Mouse (Mus musculus) forebrain, embryonic 13.5 days (tissue): ENCODE results near the gene Syngr3. TPM values are rescaled to one million over a fixed set of nuclear protein-coding genes. Genes with fewer than 3 reads are reported as not detected.
"Not testable (repeated sequence)": the region's sequence is repeated elsewhere in the genome, so short reads cannot be mapped to it uniquely, and the experiment has no call there.

ENCODE experiments used
- ATAC-seq: fragments of 200-750 bp; cut with Nextera tagmentation; 2 replicates; pipeline ENCODE4 v1.8.0; 2017
- H3K27ac ChIP-seq: fragments of 300-500 bp; sonication (generic); 2 replicates; pipeline ENCODE4 v1.5.1; 2015; ENCODE audit warnings: inconsistent platforms, mild to moderate bottlenecking, moderate library complexity
- H3K27me3 ChIP-seq: fragments of 300-500 bp; sonication (generic); 2 replicates; pipeline ENCODE4 v1.6.1; 2015; ENCODE audit warnings: mild to moderate bottlenecking, inconsistent platforms
- H3K36me3 ChIP-seq: fragments of 300-500 bp; sonication (generic); 2 replicates; pipeline ENCODE4 v1.6.1; 2015; ENCODE audit warnings: mild to moderate bottlenecking, inconsistent platforms; ENCODE audit not compliant: poor library complexity, severe bottlenecking
- H3K4me1 ChIP-seq: fragments of 300-500 bp; sonication (generic); 2 replicates; pipeline ENCODE4 v1.6.1; 2015; ENCODE audit warnings: inconsistent platforms
- H3K4me2 ChIP-seq: fragments of 300-500 bp; sonication (generic); 2 replicates; pipeline ENCODE4 v1.6.1; 2015; ENCODE audit warnings: inconsistent platforms, mild to moderate bottlenecking, moderate library complexity
- H3K4me3 ChIP-seq: fragments of 300-500 bp; sonication (generic); 2 replicates; pipeline ENCODE4 v1.5.1; 2015; ENCODE audit warnings: mild to moderate bottlenecking, inconsistent platforms
- H3K9ac ChIP-seq: fragments of 300-500 bp; sonication (generic); 2 replicates; pipeline ENCODE4 v1.6.1; 2015; ENCODE audit warnings: mild to moderate bottlenecking, inconsistent platforms
- H3K9me3 ChIP-seq: fragments of 300-500 bp; sonication (generic); replicated peaks from 2 replicates; pipeline ENCODE4 v1.6.1; 2016; ENCODE audit warnings: inconsistent platforms
- WGBS: fragments of 180-500 bp; shearing (Covaris S2); methylation state at CpG from one replicate; pipeline ENCODE4 v1.1.7; 2015; 5-methylcytosine and 5-hydroxymethylcytosine counted together
- polyA plus RNA-seq: library from polyadenylated mRNA; unstranded; fragments of >200 nt; fragmentation: Nextera tagmentation; extraction: Ambion mirVana; gene quantifications from 2 replicates; pipeline ENCODE4 v1.2.1, GENCODE M21; 2015

The Syngr3 gene
- polyA plus RNA-seq, 1 experiment from 2014 or later: 61.0 TPM

DNA sequence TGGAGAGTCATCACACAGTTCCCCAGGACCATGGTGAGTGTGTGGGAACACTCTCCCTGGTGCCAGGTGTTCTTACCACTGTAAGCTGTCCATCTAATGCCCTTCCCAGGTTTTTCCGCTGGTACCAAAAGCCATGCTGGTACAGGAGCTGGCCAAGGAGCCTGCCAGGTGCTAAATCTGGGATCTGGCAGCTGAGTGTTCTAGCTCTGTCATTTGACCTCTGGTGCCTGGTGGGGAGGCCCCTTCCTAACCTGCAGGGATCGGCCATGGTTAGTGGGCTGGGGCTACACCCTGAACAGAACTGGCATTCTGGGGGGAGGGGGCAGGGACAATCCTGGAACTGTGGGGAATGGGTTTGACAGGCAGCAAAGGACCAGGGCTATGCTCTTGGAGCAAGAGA lies 37.9 kb upstream of the Syngr3 start, which contains the start of gene Rpl3l:
Gene Rpl3l, plus strand, starts transcription at position 203 of the 400 bp plus-strand sequence.
- Histone ChIP-seq H3K36me3 (peaks cover 1% of the 10 kb centered on the region; the same call in 1 of the 2 replicates), H3K4me3 (no peak within 1 kb of the TSS), H3K4me2 (no peak within 1 kb of the TSS), H3K27me3 (peaks cover 10% of the 10 kb centered on the region), H3K9ac (peak within 1 kb of the TSS; percentile 13; the same call in 1 of the 2 replicates), H3K4me1 (peaks cover 15% of the 10 kb centered on the region), H3K27ac (no peak within 1 kb of the TSS), H3K9me3 (no peaks in the 10 kb centered on the region)
- ATAC-seq: no peak
- 68% methylated on average over 2 of the region's 2 CpGs for WGBS

DNA sequence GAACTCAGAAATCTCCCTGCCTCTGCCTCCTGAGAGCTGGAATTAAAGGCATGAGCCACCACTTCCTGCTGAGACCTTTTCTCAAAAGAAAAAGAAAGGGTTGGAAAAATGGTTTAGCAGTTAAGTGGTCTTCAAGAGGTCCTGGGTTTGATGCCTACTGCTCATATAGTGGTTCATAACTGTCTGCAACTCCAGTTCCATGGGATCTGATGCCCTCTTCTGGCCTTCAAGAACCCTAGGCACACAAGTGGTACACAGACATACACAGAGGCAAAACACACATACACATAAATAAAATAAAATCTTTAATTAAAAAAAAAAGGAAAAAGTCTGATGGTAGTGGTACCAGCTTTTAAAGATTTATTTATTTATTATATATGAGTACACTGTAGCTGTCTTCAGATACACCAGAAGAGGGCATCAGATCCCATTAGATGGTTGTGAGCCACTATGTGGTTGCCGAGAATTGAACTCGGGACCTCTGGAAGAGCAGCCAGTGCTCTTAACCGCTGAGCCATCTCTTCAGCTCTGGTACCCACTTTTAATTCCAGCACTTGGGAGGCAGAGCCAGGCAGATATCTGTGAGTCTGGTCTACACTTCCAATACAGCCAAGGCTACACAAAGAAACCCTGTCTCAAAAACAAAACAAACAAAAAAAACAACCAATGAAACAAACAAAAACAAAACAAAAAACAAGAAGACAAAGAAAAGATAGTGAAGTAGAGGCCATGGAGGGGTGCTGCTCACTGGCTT lies 36.1 kb upstream of the Syngr3 start:
- no peak overlapping the region for H3K4me3 ChIP-seq
- H3K4me2 ChIP-seq: no peak overlapping the region
- H3K9me3 ChIP-seq: no peaks in the 10 kb centered on the region
- no peak overlapping the region for H3K9ac ChIP-seq
- WGBS: 80% methylated on average over 3 of the region's 3 CpGs
- no peak overlapping the region for H3K27ac ChIP-seq
- ATAC-seq: no peak
- H3K36me3 ChIP-seq: peaks cover 17% of the 10 kb centered on the region
- H3K27me3 ChIP-seq: peaks cover 10% of the 10 kb centered on the region
- H3K4me1 ChIP-seq: peaks cover 31% of the 10 kb centered on the region

DNA sequence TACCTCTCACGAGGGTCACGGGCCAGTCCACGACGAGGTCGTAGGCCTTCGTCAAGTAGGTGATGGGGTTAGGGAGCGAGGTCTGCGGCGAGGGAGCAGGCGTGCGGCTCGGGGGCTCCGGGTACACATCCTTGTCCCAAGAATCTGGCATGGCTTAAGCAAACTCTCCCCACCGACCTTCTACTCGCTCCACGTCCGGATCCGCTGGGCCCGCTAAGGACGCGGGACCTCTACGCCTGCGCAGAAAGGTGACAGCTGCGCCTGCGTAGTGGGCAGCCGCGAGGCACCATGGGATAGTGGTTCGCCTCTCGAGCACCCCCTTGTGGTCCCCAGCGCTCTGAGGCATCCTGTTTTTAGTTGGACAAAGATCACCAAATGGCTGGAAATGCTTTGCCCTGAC lies 34.4 kb upstream of the Syngr3 start, which contains the start of gene Ndufb10:
Gene Ndufb10, minus strand, starts transcription at position 295 of the 400 bp plus-strand sequence.
- Histone ChIP-seq H3K9me3 (no peaks in the 10 kb centered on the region), H3K4me1 (peaks cover 31% of the 10 kb centered on the region), H3K4me3 (peak within 1 kb of the TSS; percentile 82), H3K4me2 (peak within 1 kb of the TSS; percentile 94), H3K27me3 (peaks cover 10% of the 10 kb centered on the region), H3K9ac (peak within 1 kb of the TSS; percentile 96), H3K27ac (peak within 1 kb of the TSS; percentile 65), H3K36me3 (peaks cover 17% of the 10 kb centered on the region)
- under 1% methylated on average over 30 of the region's 30 CpGs for WGBS
- ATAC-seq: peak; percentile 74

DNA sequence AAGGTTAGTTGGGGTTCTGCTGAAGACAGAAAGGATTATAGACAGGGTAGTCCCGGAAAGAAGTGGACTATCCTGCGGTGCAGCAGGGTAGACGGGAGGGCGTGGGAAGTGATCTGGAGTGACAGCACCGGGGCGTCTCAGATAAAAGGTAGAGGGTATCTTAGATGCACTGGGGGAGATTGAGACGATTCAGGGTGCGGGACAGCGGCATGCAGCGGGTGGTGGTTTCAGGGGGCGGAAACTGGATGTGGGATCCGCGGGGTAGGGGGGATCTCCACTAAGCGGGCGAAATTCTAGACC lies 34.1 kb upstream of the Syngr3 start:
- Histone ChIP-seq H3K9ac (peak overlapping the region; percentile 96), H3K36me3 (peaks cover 17% of the 10 kb centered on the region), H3K4me3 (peak overlapping the region; percentile 82), H3K27me3 (peaks cover 10% of the 10 kb centered on the region), H3K4me1 (peaks cover 35% of the 10 kb centered on the region), H3K27ac (peak overlapping the region; percentile 65; the same call in 1 of the 2 replicates), H3K9me3 (no peaks in the 10 kb centered on the region), H3K4me2 (peak overlapping the region; percentile 94)
- peak; percentile 1; the same call in 1 of the 2 replicates for ATAC-seq
- WGBS: under 1% methylated on average over 15 of the region's 15 CpGs

DNA sequence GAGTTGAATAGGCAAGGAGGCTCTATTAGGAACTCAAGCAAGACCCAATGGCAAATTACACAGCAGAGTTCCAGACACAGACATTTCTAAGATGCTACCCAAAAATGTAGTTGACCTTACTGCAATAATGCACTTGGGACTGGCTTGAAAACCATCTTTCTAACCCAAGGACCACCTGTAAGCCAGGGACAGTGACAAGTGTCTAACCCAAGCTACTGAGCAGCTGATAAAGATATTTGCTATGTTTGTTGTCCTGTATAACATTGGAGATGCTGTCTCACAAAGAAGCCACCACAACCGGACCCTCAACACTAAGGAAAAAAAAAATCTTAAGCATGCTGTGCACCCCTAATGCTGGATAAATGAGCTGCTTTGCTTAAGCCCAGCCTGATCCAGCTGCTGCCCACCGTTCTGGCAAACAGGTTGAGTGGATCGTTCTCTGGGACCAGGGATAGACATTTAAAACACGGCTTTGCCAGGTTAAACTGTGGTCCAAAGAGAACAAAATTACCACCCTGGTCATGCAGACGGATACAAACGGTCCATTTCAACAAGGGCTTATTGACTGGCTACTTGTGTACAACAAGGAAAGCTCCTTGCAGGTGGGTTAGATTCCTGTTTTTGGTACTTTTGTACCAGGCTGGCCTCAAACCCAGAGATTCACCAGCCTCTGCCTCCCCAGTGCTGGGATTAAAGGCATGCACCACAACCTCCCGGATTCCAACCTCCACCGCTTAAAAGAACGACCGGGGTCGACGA lies 33.5 kb upstream of the Syngr3 start:
- H3K4me2 ChIP-seq: peak overlapping the region; percentile 94
- H3K27ac ChIP-seq: 0 out of 2 replicates have a peak overlapping the region, but pooled peaks have one; percentile 65
- no peak for ATAC-seq
- 3% methylated on average over 12 of the region's 12 CpGs for WGBS
- peaks cover 10% of the 10 kb centered on the region for H3K27me3 ChIP-seq
- H3K4me3 ChIP-seq: peak overlapping the region; percentile 82
- H3K36me3 ChIP-seq: peaks cover 17% of the 10 kb centered on the region
- peak overlapping the region; percentile 96 for H3K9ac ChIP-seq
- peaks cover 39% of the 10 kb centered on the region for H3K4me1 ChIP-seq
- no peaks in the 10 kb centered on the region for H3K9me3 ChIP-seq

DNA sequence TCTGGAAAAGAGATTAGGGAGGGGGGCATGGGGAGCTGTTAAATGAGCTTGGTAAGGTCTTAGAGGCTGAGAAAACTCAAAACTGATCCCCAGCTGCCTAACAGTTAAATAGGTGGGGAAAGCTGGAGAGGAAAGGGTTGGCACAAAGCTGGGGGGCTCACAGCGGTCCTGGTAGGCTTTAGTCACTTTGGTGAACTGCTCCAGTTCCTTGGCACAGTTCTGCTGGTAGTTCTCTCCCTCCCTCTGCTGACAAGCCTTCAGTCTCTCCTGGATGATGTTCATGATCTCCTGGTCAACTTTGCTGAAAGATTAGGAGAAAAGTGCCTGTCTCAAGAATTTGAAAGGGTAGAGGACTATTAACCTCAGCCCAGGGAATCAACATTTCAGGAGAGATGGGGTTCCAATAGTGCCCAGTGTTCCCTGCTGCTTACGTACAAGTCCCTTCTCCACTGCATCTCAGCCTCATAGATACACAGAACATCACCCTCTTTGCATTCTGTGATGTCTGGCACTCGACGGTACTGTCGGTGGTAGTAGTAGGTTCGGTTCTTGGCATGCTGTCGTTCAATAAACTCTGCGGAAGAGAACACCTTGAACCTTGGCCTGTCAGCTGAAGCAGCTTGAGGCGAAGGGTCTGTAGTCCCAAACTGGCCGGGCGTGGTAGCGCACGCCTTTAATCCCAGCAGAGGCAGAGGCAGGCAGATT lies 32.6 kb upstream of the Syngr3 start:
- Histone ChIP-seq H3K9me3 (no peaks in the 10 kb centered on the region), H3K4me2 (peak overlapping the region; percentile 87), H3K36me3 (peaks cover 23% of the 10 kb centered on the region), H3K4me1 (peaks cover 39% of the 10 kb centered on the region), H3K27me3 (0 out of 2 replicates have a peak, but pooled peaks cover 2% of the 10 kb centered on the region), H3K27ac (no peak overlapping the region; the same call in 1 of the 2 replicates), H3K4me3 (peak overlapping the region; percentile 82), H3K9ac (peak overlapping the region; percentile 50)
- no peak for ATAC-seq
- WGBS: 41% methylated on average over 13 of the region's 13 CpGs

DNA sequence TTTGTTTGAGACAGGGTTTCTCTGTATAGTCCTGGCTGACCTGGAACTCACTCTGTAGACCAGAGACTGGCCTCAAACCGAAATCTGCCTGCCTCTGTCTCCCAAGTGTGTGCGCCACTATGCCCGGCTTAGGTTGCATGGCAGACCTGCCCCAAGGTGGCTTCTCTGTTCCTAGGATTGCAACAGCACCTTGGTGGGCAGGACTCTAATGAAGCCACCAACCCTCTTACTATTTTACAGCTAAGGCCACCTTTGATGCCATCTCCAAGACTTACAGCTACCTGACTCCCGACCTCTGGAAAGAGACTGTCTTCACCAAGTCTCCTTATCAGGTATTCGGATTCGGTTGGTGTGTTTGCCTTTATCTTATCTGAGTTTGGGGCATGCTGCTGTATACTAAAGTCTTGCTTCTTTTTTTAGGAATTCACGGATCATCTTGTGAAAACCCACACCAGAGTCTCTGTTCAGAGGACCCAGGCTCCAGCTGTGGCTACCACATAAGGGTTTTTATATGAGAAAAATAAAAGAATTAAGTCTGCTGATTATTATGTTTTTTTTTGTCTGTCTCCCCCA lies 31.7 kb upstream of the Syngr3 start:
- 70% methylated on average over 7 of the region's 7 CpGs for WGBS
- not testable (repeated sequence) for H3K27me3 ChIP-seq, H3K9me3 ChIP-seq, H3K27ac ChIP-seq, ATAC-seq
- Histone ChIP-seq H3K4me2 (peak overlapping the region; percentile 87), H3K4me1 (peaks cover 39% of the 10 kb centered on the region), H3K4me3 (peak overlapping the region; percentile 83), H3K36me3 (peaks cover 30% of the 10 kb centered on the region), H3K9ac (peak overlapping the region; percentile 68)

DNA sequence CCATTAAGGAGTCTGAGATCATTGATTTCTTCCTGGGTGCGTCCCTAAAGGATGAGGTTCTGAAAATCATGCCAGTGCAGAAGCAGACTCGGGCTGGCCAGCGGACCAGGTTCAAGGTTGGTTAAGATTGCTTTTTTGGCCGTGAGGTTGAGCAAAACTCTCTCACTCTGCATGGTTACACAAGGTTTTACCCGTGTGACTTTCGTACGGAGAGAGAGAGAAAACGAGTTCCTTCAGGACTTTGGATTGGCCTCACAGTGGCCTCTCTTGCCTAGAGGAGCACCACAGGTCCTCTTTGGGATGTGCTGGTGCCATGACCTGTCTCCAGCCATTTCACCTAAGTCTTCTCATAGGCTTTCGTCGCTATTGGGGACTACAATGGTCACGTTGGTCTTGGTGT lies 30.9 kb upstream of the Syngr3 start:
- Histone ChIP-seq H3K36me3 (peaks cover 35% of the 10 kb centered on the region), H3K4me2 (peak overlapping the region; percentile 87), H3K4me1 (peaks cover 39% of the 10 kb centered on the region), H3K9ac (peak overlapping the region; percentile 89), H3K4me3 (peak overlapping the region; percentile 83)
- not testable (repeated sequence) for H3K27me3 ChIP-seq, H3K9me3 ChIP-seq, H3K27ac ChIP-seq, ATAC-seq
- WGBS: under 1% methylated on average over 11 of the region's 11 CpGs

DNA sequence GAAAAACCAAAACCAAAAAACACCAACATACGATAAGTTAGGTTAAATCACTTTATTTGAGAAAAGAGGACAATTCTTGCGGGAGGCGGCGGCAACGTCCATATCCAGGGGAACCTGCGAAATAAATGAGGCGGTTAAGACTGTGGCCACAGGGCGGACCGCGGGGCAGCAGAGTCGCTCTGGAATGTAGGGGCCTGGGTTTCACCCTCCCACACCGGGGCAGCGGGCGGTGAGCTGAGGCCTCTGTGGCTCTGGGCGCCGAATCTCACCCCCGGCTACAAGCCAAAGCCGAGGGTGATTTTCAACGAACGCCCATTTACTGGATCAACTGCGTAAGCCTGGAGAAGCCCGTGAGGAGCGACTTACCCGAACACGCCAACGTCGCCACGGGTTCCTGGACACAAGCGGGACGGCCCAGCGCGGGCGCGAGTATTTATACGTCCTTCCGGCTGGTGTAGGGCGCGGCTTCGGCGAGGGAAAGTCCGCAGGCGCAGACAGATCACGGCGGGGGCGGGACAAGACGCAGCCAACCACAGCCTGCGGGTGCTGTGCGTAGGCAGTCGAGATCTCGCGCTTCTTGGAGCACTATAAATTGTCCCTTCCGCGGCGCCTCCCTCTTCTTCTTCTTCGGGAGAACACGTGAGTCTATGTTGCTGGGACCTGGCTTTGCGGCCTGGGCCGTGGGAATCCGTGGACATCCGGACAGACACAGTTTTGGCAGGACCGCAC lies 29.9 kb upstream of the Syngr3 start:
- peak overlapping the region; percentile 89 for H3K9ac ChIP-seq
- peak overlapping the region; percentile 85 for H3K27ac ChIP-seq
- peak overlapping the region; percentile 87 for H3K4me2 ChIP-seq
- under 1% methylated on average over 61 of the region's 61 CpGs for WGBS
- peak; percentile 99 for ATAC-seq
- H3K4me3 ChIP-seq: peak overlapping the region; percentile 83
- H3K4me1 ChIP-seq: peaks cover 39% of the 10 kb centered on the region
- H3K36me3 ChIP-seq: peaks cover 35% of the 10 kb centered on the region
- no peaks in the 10 kb centered on the region for H3K9me3 ChIP-seq
- no peaks in the 10 kb centered on the region for H3K27me3 ChIP-seq

DNA sequence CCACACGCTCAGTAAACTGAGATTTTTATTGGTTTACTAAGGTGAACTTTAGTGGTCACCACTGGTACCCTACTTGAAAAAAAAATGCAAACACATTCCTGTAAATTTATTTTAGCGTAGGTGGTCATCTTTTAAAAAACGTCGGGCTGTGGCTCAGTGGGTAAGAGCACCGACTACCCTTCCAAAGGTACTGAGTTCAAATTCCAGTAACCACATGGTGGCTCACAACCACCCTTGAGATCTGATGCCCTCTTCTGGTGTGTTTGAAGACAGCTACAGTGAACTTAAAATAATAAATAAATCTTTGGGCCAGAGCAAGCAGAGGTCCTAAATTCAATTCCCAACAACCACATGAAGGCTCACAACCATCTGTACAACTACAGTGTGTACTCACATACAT lies 29.2 kb upstream of the Syngr3 start:
- peak overlapping the region; percentile 83 for H3K4me3 ChIP-seq
- peak overlapping the region; percentile 89 for H3K9ac ChIP-seq
- peaks cover 36% of the 10 kb centered on the region for H3K4me1 ChIP-seq
- H3K27ac ChIP-seq, H3K9me3 ChIP-seq, ATAC-seq, H3K27me3 ChIP-seq: not testable (repeated sequence)
- 66% methylated on average over 5 of the region's 5 CpGs for WGBS
- peak overlapping the region; percentile 87 for H3K4me2 ChIP-seq
- H3K36me3 ChIP-seq: peaks cover 35% of the 10 kb centered on the region

DNA sequence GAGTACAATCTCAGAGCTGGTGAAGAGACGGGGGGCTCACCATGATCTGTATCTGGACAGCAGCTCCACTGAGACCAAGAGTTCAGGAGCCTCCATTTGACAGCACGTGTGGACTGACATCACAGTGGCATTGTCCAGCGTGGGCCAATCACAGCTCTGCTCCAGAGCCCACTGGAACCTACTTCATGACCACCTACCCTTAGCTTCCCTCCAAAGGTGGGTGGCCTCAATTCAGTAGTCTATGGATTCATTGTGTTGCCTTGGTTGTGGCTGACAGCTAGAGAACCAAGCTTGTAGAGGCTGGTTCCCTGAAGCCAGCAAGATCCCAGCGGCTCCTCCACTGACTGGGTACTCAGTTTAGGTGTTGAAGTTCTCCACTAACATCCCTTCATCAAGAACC lies 28.2 kb upstream of the Syngr3 start, which contains the start of the genes Rnf151 and Rps2:
Gene Rnf151, minus strand, starts transcription at position 121 of the 400 bp plus-strand sequence.
Gene Rps2, plus strand, starts transcription at position 174 of the 400 bp plus-strand sequence.
- H3K4me2 ChIP-seq: peak within 1 kb of the TSS; percentile 87
- H3K9me3 ChIP-seq: no peaks in the 10 kb centered on the region
- peak within 1 kb of the TSS; percentile 89 for H3K9ac ChIP-seq
- peak within 1 kb of the TSS; percentile 83 for H3K4me3 ChIP-seq
- H3K36me3 ChIP-seq: peaks cover 35% of the 10 kb centered on the region
- no peaks in the 10 kb centered on the region for H3K27me3 ChIP-seq
- 75% methylated on average over 4 of the region's 4 CpGs for WGBS
- H3K27ac ChIP-seq: no peak within 1 kb of the TSS
- ATAC-seq: no peak
- peaks cover 28% of the 10 kb centered on the region for H3K4me1 ChIP-seq
